10 mouse cellular contexts compared by ENCODE assay signal in the genomic region with DNA sequence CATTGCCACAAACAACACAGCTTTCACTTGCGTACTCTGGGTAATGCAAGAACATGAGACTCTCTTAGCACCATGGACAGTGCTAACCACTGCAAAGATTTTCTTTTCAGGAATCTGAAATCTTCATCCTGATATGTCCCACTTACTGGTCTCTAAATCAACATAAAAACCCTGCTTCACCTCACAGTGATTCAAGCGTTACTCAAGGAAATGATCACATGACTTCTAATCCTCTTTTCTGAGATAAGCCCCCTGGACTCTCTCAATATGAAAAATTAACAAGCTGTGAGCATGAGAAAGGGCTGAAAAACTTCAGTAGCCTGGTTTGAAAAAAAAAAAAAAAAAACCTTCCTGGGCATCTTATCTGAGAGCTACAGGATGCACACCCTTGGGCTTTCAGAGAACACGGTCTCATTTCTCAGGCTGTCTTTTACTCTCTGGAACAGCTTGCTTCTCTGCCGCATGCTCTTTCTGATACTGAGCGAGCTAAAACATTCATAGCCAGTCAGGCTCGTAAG.
DNase-seq lines count a peak whose midpoint lies in the region; TF ChIP-seq lines count a peak whose summit lies in the region.
"Had no signal": no experiment of that assay in that cellular context is flagged by ENCODE, and none has a peak within 500 bp of the region (broad histone marks: within the 10 kb centered on the region; RNA-seq: fewer than 3 reads in every experiment).

No protein-coding gene starts in this region.

- DNase-seq in layer of hippocampus, adult 2 months (ENCODE audit: low spot score in 2 of 2) = no peak
- no peak for DNase-seq in layer of hippocampus, adult 9-11 months
- DNase-seq in brain, embryonic 14.5 days (ENCODE audit: low read depth) = peak; percentile 80
- peak; percentile 71 for DNase-seq in liver
- peak; percentile 40 for DNase-seq in retina, adult 2 months (ENCODE audit: low read depth, low spot score)
- no peak for DNase-seq in left cerebral cortex, adult 9 months (ENCODE audit: low spot score in 2 of 2)
- DNase-seq in forebrain, embryonic 10.5 days (ENCODE audit: extremely low spot score, low spot score) = no peak
- DNase-seq in urinary bladder, adult 2 months (ENCODE audit: low spot score) = no peak

- TF ChIP-seq POLR2A in brain, embryonic 14.5 days (IDR thresholded peaks at IDR 0.05; ENCODE audit: borderline replicate concordance, extremely low read depth, insufficient read depth, insufficient read length, poor library complexity, severe bottlenecking) = no peak

- no peaks in the 10 kb centered on the region for H3K9me3 ChIP-seq in forebrain, embryonic 10.5 days

- peak overlapping the region; percentile 62 for H3K27ac ChIP-seq in layer of hippocampus, adult 2 months
- no peak overlapping the region for H3K27ac ChIP-seq in forebrain, embryonic 10.5 days
- H3K27ac ChIP-seq: macrophage had no signal

- H3K27me3 ChIP-seq in forebrain, embryonic 10.5 days (ENCODE audit: poor library complexity, severe bottlenecking) = no peaks in the 10 kb centered on the region
- H3K27me3 ChIP-seq: Patski had no signal

- H3K4me1 ChIP-seq in forebrain, embryonic 10.5 days = peaks cover 13% of the 10 kb centered on the region; the same call in 1 of the 2 replicates

- no peaks in the 10 kb centered on the region for H3K36me3 ChIP-seq in forebrain, embryonic 10.5 days (replicated peaks)

- WGBS in forebrain, embryonic 10.5 days = 75% methylated on average over 6 of the region's 6 CpGs

- TF ChIP-seq CTCF in layer of hippocampus, adult 2 months (conservative IDR thresholded peaks at IDR 0.05) = no peak
- TF ChIP-seq CTCF in brain, embryonic 14.5 days (IDR thresholded peaks at IDR 0.05; ENCODE audit: borderline replicate concordance, extremely low read depth, insufficient read depth, insufficient read length) = no peak

- no peak overlapping the region for H3K4me3 ChIP-seq in layer of hippocampus, adult 2 months
- no peak overlapping the region for H3K4me3 ChIP-seq in forebrain, embryonic 10.5 days

Comparison
In these comparisons a context has a peak if more than half of its experiments do, and no peak if none do; other contexts are left out.
1. DNase-seq: peak in brain, embryonic 14.5 days (single experiment), liver (single experiment) and retina, adult 2 months (single experiment); none in layer of hippocampus, adult 2 months (0 of 2), layer of hippocampus, adult 9-11 months (single experiment), left cerebral cortex, adult 9 months (0 of 2), forebrain, embryonic 10.5 days (single experiment) and urinary bladder, adult 2 months (single experiment).